Mouse (Mus musculus) CD8-positive naive resting alpha-beta T cell, adult 2 months (primary cell): ENCODE results near the gene Fbxo6.
A peak's percentile ranks its signal among the peaks of the same experiment; 100 is the strongest.

Source experiments
- DNase-seq, 2 experiments: peaks; one replicate each; pipeline ENCODE4 v3.0.0; 2022; ENCODE audit warnings: low read depth in 2 of 2, low spot score in 2 of 2

Fbxo6 gene

DNA sequence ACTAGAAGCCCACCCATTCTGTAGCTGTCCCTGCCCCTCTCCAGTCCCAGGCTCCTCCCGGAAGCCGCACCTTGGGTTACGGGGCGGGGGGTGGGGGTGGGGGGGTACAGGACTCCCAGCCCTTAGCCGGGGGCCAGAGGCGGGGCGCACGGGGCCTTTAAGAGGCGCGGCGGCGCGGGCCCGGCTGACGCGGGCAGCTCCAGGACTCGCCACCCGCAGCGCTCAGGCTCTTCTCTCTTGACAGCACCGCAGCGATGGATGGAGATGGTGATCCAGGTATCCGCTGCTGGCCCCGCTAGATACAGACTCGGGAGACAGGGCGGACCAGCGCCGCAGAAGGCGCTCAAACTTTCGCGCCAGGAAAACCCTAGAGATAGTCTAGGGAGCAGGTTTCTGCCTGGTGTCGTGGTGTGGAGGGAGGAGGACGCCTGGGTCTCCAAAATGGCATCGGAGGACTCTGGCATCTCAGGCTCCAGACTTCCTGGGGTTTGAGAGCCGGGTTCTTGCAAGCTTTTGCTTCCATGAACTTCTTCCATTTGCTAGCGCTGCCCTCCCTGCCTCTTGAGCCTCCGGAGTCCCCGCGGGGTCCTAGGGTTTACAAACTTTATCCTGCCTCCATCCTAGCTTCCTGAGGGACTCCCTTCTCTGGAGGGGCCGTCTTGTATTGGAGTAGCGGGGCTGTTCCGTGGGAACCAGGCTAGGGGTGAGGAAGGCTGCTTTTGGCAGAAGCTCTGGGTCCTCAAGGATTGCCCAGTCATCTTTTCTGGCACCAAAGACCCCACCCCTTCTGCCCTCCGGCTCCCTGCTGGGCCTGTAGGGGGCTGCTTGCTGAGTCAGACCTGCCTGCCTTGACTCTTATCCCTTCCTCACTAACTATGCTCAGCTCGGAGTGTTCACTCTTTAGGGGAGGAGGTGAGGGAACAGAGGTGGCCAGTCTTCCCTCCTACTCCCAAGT is 8.8 kb upstream of the Fbxo6 start, which contains the start of the genes Fbxo44 and Fbxo2:
TSS of gene Fbxo44 (minus strand) at position 47 of the 955 bp plus-strand sequence.
TSS of gene Fbxo2 (plus strand) at position 186 of the 955 bp plus-strand sequence.
- no peak for DNase-seq

DNA sequence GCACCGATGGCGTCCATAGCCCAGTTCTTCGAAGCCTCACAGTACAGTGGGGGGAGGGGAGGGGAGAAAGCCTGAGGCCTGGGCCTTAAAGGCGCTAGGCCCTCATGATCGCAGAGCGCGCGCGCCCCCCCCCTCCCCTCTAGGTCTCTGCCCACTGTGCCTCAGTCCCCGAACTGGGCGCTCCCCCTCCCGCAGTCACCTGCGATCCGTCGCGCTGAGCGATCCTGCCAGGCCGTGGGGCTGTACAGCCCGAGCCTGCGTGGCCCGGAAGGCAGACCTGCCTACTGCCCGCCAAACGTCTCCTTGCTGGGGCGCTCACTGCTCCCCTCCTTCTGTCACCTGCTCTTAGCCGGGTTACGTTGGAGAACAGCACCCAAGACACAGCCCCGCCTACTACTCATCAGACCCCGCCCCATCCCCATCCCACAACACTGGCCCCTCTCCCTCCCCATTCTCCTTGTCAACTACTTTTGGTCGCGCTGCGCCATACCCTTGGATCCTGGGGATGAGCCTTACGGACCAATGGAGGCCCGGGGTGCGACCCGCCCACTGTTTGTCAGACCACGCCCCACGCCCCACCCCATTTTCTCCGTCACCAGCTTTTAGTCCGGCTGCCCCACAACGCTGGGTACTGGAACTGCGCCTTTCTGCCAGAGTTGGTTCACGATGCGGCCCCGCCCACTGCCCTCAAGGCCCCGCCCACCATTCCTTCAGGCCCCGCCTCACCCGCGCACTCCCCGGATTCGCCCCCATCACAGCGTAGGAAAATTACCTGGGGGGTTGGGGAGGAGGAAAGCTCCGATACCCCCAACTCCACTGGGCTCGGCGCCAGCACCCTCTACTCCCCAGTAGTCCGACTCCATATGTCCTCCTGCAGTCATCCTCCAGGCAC is 7.8 kb upstream of the Fbxo6 start:
- DNase-seq, result peak; percentile 67 to 79

DNA sequence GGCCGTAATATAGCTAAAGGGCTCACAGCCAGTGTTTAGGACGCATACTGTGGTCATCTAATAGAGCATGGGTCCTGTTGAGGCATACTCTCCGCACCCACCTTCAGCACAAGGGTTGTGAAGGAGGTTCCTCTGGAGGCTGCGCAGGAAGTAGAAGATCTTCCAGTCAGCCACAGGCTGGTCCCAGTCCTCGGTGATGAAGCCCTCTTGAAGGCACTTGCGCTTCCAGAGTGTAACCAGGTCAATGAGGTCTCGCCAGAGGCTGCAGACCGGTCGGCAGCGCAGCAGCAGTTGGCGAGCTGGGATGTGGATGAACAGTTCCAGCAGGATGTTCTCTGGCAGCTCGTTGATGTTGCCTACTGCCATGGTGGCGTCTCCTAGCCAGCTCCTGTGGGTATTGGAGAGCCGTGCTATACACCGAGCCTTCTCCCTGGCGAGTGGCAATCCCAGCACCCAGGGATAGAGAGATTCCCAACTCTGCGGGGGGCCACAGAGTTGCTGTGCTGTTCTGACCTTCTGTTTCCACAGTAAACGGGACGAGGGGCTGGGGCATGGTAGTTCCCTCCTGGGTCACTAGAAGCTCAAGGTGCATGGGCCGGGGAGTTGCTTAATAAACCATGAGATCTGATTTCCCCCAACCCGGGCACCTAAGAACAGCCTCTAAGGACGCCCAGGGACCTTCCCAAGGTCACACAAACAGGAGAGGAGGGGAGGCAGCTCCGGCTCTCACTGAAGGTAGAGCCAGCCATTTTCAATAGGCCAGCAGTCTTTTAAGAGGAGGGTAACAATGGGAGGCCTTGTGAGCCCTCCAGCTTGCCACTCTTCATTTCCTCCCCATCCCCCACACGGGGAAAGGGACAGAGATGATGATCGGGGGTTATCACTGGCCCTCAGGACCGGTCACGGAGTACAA is 6.8 kb upstream of the Fbxo6 start:
- no peak for DNase-seq

DNA sequence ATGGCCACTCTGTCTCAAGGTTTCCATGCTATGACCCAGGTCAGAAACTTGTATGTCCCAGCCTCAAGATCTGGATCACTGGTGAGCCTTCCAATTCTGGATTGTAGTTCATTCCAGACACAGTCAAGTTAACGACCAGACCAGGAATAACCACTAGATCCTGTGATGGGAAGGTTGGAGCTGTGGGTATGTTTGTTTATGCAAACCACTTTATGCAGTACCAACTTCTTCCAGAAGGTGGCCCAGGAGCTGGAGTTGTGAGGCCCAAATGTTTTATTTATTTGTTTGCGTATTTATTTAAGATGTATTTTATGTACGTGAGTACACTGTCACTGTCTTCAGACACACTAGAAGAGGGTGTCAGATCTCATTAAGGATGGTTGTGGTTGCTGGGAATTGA is 3.0 kb upstream of the Fbxo6 start:
- DNase-seq, result peak in 1 of 2 experiments; percentile 30

DNA sequence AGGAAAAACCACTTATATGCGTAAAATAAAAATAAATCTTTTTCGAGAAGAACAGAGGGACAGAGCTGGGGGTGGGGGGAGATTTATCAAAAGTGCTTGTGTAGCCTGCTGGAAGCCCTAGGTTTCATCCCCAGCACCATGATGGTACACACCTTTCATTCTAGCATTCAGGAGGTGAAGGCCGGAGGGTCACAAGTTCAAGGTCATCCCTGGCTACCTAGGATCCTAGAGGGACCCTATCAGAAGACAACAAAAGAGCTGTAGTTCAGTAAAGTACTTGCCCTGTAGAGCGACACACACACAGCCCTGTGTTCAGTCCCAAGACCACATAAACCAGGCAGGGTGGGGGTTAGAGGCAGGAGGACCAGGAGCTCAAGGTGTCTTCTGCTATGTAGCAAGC is 2.1 kb upstream of the Fbxo6 start:
- DNase-seq, result no peak

DNA sequence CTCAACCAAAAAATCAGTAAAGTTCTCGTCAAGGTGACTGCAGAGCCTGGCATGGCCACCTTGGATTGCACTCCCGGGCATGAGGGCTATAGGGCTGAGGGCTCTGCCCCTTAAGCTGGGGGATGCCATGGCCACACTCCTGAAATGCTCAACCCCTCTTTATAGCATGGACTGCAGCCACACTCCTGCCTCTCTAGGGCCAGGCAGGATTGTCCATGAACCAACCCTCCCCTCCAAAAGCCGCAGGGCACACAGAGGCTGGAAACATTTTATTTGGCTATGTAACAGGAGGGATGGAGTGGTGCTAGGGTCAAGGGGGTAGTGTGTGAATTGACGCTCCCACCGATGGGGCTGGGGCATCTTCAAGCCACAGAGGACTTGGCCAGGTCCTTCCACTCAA is 607 bp upstream of the Fbxo6 start:
- DNase-seq, result no peak

DNA sequence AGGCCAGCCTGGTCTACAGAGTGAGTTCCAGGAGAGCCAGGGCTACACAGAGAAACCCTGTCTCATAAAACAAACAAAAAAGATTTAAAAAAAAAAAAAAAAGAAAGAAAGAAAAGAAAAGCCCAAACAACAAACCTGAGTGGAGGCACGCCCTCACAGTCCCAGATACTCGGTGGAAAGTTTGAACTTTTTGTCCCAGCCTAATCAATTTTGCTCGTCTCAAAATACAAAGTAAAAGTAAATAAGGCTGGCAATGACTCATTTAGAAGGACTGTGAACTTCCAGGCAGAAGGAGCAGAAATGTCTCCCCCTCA is 1.0 kb downstream of the Fbxo6 start:
- no peak for DNase-seq

DNA sequence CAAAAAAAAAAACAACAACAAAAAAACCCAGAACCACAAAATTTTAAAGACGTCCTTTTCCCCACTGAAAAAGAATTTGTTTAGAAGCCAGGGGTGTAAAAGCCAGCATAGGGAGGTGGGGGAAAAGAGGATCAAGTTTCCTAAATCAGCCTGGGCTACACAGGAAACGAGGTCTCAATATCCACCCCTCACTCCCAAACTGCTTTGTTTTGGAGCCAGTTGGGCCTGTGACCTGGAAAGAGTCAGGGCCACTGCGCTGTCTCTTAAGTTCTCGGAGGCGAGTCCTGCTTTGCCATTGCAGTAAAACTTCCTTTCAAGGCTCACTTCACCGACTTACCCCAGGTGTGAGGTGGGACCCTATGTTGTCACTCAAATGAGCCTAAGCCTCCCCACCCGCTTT is 1.7 kb downstream of the Fbxo6 start:
- DNase-seq, result no peak

DNA sequence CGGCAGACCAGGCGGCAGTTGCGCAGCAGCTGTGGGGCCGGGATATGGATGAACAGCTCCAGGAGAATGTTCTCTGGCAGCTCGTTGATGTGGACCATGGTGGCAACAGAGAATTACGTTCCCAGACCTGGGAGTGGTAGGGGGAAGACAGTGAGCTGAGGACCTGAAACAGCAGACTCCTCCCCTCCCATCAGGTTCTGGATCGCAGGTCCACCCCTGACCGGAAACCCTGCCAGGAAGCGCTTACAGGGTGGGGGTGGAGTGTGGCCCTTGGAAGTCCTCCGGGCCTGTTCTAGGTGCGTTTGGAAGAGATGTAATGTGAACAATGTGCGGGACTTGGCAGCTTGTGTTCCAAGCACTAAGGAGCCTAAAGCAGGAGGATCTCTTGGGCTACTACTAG is 2.4 kb downstream of the Fbxo6 start:
- no peak for DNase-seq

DNA sequence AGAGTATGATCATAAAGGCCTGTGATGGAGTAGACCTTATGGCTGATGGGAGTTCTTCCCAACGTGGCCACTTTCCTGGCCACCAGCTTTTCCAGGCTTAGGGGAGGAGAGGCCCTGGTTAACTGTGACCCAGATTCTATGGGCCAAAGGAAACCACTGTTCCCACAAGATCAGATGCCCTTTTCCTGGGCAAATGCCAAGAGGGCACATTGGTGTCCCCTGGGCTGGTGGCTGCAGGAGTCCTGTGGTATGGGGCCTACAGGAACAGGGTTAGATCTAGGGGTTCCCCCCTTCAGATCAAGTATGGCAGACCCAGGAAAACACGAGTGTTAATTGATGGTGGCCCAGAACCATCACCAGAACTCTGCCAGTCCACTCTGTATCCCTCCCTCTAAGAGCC is 4.2 kb downstream of the Fbxo6 start:
- DNase-seq, result no peak

DNA sequence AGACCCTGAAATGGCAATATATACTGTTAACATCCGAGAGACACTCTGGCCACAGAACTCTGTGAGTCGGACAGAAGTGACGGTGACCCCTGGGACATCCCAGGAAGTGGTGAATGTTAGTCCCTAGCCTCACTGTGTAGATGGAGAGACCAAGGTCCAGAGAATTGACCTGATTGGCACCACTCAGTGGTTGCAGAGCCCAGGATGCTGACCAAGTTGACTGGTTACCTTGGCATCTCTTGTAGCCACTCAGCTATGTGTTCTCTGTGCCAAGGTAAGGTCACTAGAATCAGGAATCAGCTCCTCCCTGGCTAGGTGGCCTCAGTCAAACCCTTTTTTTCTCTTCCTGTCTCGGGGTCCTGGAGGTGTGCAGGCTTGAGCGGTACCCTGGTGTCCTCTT is 8.2 kb downstream of the Fbxo6 start:
- no peak for DNase-seq

DNA sequence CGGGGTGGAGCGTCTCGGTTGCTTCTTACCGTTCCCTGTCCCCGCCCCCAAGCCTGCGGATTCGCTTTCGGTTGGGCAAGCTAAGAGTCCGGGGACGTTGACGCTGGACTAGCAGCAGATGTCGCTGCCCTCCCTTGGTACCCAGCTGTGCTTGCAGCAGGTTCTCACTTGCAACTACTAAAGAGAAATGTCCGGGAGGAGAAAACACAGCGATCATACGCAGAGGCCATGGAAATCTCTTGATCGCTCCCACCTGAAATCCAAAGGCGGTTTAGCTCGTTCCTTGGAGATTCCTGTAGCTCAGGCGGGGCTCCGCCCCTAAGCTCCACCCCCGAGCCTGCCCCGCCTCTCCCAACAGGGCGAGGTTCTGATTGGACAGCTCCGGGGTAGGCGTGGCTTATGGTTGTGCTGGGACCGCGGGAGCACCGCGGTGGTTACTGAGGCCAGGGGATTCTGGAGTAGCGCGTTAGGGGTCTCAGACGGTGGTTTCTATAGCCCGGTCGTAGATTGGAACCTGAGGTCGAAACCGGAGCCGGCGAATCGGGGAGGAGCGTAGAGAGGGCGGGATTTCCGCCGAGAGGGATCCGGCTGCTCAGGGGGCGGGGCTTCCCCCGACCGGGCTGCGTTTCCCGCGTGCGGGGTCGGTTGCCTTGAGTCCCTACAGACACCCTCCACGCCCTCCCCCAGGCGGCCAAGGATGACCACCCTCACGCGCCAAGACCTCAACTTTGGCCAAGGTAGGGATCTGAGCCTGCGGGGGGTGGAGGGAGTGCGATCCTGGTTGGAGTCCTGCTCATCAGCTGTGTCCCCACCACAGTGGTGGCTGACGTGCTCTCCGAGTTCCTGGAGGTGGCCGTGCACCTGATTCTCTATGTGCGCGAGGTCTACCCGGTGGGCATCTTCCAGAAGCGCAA is 11.6 kb downstream of the Fbxo6 start:
- DNase-seq, result peak; percentile 89 to 96

DNA sequence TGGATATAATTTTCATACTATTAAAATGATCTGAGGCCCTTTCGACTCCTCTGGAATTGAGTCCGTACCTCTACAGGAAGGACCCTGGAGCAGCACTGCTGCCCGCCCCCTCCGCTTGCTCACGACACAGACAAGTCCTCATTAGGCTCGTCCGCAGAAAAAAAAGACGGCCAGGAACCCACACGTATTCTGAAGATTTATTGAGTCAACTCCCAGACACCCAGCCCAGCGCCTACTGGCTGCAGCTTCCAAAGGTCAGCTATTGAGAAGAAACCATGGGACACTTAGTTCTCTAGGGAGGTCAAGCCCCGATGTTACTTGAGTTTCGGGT is 12.2 kb downstream of the Fbxo6 start:
- DNase-seq, result no peak

DNA sequence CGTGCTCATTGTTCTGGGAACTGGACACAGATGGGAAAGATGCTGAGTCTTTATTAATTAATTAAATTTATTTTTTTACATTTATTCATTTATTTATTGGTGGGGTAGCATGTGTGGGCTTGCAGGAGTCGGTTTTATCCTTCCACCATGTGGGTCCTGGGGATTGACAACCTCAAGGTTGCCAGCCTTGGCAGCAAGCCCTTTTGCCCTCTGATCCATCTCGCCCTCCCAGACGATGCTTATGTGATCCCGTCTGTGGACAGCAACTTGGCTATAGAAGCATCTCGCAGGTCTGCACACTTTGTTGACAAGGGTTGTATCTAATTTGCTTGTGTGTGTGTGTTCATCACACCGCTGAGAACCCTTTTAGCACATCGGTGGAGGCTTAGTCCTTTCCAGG is 14.4 kb downstream of the Fbxo6 start:
- DNase-seq, result no peak

DNA sequence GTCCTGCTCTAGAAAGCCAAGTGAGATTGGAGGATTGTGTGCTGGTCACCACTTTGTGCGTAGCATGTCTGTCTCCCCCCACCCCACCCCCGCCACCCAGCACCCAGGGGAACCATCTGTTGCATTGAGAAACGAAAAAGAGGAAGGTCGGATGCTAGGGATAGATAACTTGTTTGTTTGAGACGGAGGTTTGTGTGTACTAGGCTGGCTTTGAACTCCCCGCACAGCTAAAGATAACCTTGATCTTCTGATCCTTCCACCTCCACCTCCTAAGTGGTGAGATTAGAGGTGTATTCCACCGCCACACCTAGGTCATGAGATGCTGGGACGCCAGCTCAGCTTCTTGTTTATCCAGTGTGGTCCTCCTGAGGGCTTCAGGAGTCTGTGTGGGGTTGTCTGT is 17.0 kb downstream of the Fbxo6 start:
- DNase-seq, result no peak

DNA sequence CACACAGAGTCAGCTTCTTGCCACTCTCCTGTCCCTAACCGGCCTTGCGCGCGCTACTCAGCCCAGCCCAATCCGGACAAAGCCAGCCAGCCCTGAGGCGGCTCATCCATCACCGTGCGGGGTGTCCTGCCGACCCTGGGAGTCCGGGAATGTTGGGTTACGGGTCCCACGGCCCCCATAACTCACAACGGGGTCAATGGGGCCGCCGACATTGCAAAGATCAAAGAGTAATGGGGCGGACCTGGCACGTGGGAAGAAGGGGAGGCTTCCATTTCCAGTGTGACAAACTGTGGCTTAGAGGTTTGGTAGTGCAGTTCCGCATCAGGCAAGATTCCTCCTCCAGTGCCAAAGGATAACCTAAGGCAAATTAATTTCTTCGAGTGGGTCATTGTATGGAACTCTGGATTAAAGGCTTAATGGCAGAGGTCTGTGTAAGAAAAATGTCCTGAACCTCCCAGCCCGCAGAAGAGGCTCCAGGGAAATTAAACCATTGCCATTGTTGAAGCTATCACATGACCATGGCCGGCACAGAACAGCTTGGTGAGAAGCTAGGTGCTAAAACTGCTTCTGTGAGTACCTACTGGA is 20.4 kb downstream of the Fbxo6 start:
- no peak for DNase-seq

DNA sequence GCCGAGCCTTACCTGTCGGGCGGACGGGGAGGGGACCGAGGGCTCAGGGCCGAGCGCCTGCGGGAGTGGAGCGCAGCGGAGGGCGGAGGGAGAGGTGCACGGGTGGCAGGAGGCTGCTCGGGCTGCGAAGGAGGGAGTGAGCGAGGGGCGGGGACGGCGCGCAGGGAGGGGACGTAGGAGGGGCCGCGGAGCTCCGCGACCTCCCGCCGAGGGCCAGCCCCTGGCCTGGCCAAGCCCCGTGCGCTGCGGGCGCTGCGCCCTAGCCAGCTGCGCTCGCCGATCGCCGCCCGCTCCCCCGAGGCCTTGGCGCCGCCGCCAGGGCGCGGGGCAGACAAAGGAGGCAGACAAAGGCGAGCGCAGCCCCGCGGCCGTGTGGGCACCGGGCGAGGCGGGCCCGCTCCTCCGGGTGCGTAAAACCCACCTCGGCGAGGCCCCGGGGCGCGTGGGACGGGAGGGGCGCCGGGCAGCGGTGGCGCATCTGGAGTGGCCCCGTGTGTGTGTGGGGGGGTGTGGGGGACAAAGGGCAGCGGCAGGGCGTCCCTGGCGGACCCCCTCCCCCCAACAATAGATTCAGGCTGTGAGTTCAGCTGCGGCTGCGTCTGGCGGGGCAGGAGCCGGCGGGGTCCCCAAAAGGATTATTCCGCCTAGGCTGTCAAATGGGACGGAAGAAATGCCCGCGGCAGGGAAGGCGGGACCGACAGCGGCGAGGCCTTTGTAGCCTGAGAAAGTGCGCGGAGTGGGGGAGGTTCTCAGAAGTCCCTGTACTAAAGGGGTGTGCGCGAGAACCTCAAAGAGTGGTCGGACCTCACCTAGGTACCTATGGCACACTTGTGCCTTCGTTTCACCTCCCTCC is 21.2 kb downstream of the Fbxo6 start, which contains the start of gene Draxin:
TSS of gene Draxin (minus strand) at position 138 of the 853 bp plus-strand sequence.
- no peak for DNase-seq

DNA sequence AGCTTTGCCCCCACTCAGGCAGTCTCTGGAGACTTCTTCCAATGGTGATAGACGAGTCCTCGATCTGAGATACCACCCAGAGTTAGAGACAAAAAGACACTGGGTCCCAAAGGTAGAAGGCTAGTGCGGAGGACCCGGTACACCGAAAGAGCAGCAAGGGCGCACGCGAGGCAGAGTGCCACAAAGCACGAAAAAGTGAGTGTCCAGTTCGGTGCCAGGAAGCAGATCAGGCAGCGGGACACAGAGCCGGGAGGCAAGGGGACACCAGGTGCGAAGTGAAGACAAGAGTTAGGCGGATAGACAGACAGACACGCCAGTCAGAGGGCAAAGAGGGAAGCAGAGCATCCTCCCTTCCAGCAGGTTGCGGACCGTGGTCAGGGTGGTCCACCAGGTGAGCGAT is 21.8 kb downstream of the Fbxo6 start, which contains the start of gene Mad2l2:
TSS of gene Mad2l2 (plus strand) at position 252 of the 400 bp plus-strand sequence.
- no peak for DNase-seq

DNA sequence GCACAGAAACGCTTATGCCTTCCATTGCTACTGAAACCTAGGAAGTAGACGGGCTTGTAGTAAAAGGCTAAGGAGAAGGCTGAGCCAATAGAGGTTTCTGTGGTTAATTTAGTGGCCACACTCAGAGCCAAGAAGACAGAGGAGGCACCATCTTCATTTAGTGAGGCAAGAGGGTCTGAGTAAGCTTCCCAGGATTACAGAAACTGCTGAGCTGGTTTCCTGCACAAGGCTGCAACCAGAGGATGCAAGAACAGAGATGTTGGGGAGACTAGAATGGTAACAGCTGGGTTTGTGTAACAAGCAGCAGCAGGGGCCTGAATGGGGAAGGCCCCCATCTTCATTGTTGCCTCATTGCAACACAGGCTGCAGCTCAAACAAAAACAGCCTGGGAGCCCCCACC is 23.3 kb downstream of the Fbxo6 start:
- DNase-seq, result no peak
